Mouse (Mus musculus): ENCODE measurements around the gene Elovl3. TPM values are rescaled to one million over a fixed set of nuclear protein-coding genes. Genes with fewer than 3 reads are reported as not detected.
"Not testable (repeated sequence)": the region's sequence is repeated elsewhere in the genome, so short reads cannot be mapped to it uniquely, and the experiment has no call there.

The Elovl3 gene
- total RNA-seq, 2 experiments from 2014 or later: not detected

DNA sequence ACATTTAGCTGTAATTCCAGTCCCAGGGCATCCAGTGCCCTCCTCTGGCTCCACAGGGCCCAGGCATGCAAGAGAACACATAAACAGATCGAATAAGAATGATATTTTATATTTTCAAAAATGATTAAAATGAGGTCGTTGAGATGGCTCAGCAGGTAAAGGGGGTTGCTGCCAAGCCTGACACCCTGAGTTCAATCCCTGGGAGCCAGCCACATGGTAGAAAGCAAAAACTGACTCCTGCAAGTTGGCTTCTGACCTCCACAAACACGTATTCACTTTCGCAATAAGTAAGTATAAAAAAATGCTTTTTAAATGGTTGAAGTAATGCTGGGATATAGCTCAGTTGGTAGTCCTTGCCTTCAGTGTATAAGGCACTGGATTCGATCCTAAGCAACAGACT, 20.9 kb upstream of the Elovl3 start:
- no peak for DNase-seq (ENCODE audit: extremely low spot score in 1 of 2, low spot score in 2 of 2)
- no peak overlapping the region for H3K4me3 ChIP-seq
- TF ChIP-seq CTCF (IDR thresholded peaks at IDR 0.05): no peak

DNA sequence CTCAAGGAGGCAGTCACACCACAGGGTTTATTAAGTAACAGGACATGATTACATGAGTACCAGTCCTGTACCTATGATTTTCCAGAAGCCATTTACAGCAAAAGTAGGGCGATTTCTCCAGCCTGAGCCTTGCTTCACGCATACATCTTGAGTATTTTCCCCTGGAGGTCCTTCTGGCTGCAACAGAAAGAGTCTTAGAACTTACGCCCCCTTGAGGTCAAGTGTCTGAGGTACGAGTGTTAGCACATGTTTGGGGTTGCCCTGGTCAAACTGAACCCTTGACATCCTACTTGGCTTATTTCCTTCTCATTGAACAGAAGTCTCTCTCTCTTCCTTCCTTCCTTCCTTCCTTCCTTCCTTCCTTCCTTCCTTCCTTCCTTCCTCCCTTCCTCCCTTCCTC, 17.1 kb upstream of the Elovl3 start:
- intact Hi-C loops (cut with DNase I): no loop called here

More for the DNA sequence above, 20.9 kb upstream of the Elovl3 start:
- intact Hi-C loops (cut with DNase I): no loop called here
- no peak overlapping the region for H3K27ac ChIP-seq

DNA sequence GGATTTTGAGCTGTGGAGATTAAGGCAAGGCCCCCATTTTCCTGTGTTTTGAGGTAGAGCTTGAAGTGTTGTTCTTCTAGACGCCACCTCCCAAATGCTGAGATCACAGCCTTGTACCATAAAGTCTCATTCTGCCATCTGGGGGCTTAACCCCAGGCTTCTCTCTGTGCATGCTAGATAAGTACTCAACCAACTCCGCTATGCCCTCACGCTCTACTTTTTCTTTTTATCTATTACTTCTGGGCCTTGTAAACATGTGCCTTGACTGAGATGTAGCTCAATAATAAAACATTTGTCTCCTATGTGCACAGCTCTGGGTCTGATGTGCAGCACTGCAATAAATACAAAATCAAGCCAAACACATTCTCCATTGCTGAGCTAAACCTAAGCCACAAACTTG, 12.2 kb upstream of the Elovl3 start:
- no peak overlapping the region for H3K27ac ChIP-seq
- H3K4me3 ChIP-seq: no peak overlapping the region
- DNase-seq (ENCODE audit: extremely low spot score in 1 of 2, low spot score in 2 of 2): no peak
- intact Hi-C loops (cut with DNase I): no loop called here
- TF ChIP-seq CTCF (IDR thresholded peaks at IDR 0.05): no peak

More for the DNA sequence above, 17.1 kb upstream of the Elovl3 start:
- DNase-seq (ENCODE audit: extremely low spot score in 1 of 2, low spot score in 2 of 2): no peak
- Histone ChIP-seq H3K27ac (no peak overlapping the region), H3K4me3 (no peak overlapping the region)
- TF ChIP-seq CTCF (IDR thresholded peaks at IDR 0.05): no peak

DNA sequence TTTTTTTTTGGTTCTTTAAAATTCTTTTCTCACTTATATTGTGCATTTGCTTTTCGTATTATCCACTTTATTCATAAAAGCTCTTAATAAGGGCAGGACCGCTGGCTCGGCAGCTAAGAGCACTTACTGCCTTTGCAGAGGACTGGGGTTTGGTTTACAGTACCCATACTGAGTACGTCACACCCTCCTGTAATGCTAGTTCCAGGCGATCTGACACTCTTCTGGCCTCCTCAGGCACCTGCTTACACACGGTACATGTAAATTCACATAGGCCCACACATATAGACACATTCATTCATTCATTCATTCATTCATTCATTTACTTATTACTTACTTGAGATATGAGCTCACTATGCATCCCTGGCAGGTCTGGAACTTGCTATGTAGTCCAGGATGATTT, 10.8 kb upstream of the Elovl3 start:
- intact Hi-C loops (cut with DNase I): no loop called here
- Histone ChIP-seq H3K27ac (no peak overlapping the region), H3K4me3 (no peak overlapping the region)
- TF ChIP-seq CTCF (IDR thresholded peaks at IDR 0.05): no peak
- DNase-seq (ENCODE audit: extremely low spot score in 1 of 2, low spot score in 2 of 2): no peak

DNA sequence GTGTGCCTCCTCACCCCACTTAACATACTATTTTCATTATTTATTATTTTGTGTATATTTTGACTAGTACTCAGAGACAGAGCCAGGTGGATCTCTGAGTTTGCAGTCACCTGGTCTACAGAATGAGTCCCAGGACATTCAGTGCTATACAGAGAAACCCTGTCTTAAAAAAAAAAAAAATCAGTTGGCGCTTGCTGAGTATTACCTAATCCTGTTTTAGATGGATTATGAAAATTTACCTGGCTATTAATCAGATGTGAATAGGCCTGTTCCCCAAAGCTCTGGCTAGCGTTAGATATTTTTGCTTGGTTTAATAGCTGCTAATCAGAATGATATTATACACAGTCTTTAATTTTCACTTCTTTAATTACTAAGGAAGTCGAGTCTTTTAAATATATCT, 7.8 kb upstream of the Elovl3 start:
- Histone ChIP-seq H3K4me3 (no peak overlapping the region), H3K27ac (no peak overlapping the region)
- TF ChIP-seq CTCF (IDR thresholded peaks at IDR 0.05): no peak
- no peak for DNase-seq (ENCODE audit: extremely low spot score in 1 of 2, low spot score in 2 of 2)
- intact Hi-C loops (cut with DNase I): no loop called here

DNA sequence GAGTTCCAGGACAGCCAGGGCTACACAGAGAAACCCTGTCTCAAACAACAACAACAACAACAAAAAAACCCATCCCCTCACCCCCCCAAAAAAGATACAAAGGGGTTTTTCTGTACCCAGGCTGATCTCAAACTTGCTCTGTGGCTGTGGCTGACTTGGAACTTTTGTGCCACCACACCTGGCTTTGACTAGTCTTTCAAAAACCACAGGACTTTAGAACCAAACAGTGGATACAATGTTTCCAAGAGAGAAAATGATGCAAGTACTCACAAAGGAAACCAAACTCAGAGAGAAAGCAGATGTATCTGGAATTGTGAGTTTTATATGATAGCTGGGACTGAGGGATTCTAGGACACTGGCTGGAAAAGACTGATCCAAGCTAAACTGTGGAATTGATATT, 7.0 kb upstream of the Elovl3 start:
- Histone ChIP-seq H3K27ac (no peak overlapping the region), H3K4me3 (no peak overlapping the region)
- no peak for DNase-seq (ENCODE audit: extremely low spot score in 1 of 2, low spot score in 2 of 2)
- intact Hi-C loops (cut with DNase I): no loop called here
- TF ChIP-seq CTCF (IDR thresholded peaks at IDR 0.05): no peak

DNA sequence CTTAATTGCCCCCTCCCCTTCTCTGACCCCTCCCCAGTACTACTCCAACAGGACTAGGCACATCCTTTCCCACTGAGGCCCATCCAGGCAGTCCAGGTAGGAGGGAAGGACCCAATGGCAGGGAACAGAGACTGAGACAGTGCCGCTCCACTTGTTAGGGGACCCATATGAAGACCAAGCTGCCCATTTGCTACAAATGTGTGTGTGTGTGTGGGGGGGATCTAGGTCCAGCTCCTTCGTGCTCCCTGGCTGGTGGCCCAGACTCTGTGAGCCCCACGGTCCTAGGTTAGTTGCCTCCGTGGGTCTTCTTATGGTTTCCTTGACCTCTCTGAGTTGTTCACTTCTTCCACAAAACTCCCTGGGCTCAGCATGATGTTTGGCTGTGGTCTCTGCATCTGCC, 5.4 kb upstream of the Elovl3 start:
- TF ChIP-seq CTCF (IDR thresholded peaks at IDR 0.05): no peak
- Histone ChIP-seq H3K4me3 (no peak overlapping the region), H3K27ac (no peak overlapping the region)
- intact Hi-C loops (cut with DNase I): no loop called here
- no peak for DNase-seq (ENCODE audit: extremely low spot score in 1 of 2, low spot score in 2 of 2)

DNA sequence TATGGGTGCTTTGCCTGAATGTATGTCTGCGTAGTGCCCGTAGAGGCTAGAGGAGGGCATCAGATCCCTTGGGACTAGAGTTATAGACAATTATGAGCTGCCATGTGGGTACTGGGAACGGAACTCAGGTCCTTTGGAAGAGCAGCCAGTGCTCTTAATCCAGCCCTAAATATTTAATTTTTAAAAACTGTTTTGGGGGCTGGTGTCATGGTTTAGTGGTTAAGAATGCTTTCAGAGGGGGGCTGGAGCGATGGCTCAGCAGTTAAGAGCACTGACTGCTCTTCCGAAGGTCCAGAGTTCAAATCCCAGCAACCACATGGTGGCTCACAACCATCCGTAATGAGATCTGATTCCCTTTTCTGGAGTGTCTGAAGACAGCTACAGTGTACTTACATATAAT, 2.0 kb upstream of the Elovl3 start:
- DNase-seq (ENCODE audit: extremely low spot score in 1 of 2, low spot score in 2 of 2); H3K27ac ChIP-seq; H3K4me3 ChIP-seq; intact Hi-C loops (cut with DNase I): not testable (repeated sequence)

DNA sequence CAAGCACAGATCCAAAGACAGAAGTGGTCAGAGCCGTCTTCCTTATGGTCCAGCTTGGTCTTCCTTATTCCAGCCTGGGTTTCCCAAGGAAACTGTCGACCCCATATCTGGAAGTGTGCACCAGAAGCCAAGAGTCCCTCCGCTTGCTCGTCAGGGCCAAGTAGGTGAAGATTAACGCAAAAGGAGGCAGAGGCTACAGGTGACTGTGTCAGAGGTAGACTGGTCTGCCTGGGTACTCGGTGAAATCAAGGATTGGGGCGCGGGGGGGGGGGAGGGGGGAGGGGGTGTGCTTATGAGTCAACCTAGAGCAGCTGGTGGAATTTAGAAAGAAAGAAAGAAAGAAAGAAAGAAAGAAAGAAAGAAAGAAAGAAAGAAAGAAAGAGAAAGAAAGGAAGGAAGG, 414 bp upstream of the Elovl3 start:
- DNase-seq (ENCODE audit: extremely low spot score in 1 of 2, low spot score in 2 of 2): no peak
- H3K27ac ChIP-seq: no peak overlapping the region
- no peak overlapping the region for H3K4me3 ChIP-seq
- no peak for TF ChIP-seq CTCF (IDR thresholded peaks at IDR 0.05)
- intact Hi-C loops (cut with DNase I): no loop called here

DNA sequence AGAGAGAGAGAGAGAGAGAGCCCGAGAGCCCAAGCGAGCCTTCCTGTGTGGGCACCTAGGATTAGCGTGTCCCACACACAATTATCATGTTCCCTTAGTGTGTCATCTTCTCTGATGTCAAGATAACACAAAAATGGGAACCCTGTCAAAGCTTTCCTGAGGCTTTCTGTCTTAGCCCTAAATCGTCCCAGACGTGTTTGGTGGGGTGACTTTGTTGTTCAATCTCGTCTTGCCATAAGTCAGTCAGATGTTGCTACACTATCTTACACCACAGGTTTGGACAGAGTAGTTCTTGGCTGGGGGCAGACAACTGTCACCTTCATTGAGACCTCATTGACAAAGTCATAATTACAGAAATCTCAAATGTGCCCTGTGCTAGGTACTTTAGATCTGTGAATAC, 880 bp downstream of the Elovl3 start:
- H3K4me3 ChIP-seq: no peak overlapping the region
- no peak for DNase-seq (ENCODE audit: extremely low spot score in 1 of 2, low spot score in 2 of 2)
- TF ChIP-seq CTCF (IDR thresholded peaks at IDR 0.05): no peak
- intact Hi-C loops (cut with DNase I): no loop called here
- H3K27ac ChIP-seq: no peak overlapping the region

DNA sequence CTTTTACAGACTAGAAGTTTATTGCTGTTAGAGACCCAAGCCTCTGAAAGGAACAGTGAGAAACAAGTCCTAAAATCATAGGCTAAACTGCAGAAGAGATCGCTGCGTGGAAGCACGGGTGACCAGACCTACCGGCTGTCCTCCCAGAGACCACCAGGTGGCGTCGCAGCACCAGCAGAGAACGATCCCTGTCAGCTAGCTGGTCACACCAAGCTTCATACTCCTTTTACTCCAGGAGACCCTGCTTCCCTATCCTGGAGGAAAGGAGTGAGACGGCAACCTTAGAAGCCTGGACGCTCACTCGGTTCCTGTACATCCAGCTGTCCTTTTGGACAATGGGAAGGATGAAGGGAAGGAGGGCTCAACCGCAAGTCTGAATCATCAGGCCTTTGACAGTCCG, 3.6 kb downstream of the Elovl3 start:
- intact Hi-C loops (cut with DNase I): loop anchor here (1.0 to 2.0 kb wide), 2 partner anchors 119 to 174 kb away; no protein-coding TSS in a partner anchor
- H3K4me3 ChIP-seq: peak overlapping the region; percentile 60
- TF ChIP-seq CTCF (IDR thresholded peaks at IDR 0.05): peak; percentile 99
- H3K27ac ChIP-seq: no peak overlapping the region
- DNase-seq (ENCODE audit: extremely low spot score in 1 of 2, low spot score in 2 of 2): peak; percentile 89 to 93

DNA sequence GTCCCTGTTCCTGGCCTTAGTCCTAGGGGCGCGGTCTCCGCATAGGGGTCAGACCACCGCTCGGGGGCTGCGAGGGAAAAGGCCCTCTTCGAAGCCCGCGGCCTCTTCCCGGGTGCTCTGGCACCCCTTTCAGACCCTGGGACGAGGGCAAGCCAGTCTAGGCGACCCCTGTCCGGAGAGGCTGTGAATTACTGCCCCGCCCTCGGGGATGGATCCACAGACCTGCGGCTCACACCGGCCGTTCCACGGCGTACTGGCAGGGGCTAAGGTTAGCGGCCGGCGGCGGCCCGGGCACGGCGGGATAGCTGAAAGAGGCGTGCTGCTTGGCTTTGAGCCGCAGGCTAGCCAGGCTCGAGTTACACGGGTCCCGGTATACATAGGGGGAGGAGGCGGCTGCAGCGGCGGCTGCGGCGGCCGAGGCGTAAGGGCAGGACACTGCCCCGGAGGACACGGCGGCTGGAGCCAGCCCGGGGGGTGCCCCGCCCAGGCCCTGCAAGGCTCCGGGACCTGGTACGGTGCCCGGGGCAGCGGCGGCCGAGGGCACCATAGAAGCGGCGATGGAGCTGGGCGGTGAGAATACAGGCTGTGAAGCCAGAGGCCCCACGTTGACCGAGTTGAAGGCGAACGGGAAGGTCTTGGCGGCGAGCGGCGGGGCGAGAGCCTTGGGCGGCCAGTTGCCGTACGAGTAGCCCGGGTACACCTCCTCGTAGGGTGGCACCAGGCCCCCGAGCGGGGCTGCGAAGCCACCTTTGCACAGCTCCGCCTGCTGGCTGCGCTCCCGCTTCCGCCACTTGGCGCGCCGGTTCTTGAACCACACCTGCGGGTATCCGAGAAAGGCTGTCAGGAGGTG, 4.3 kb downstream of the Elovl3 start:
- intact Hi-C loops (cut with DNase I): loop anchor here (1.0 to 2.0 kb wide), 2 partner anchors 118 to 173 kb away; no protein-coding TSS in a partner anchor
- peak; percentile 33 to 46 for DNase-seq (ENCODE audit: extremely low spot score in 1 of 2, low spot score in 2 of 2)
- peak; percentile 35 for TF ChIP-seq CTCF (IDR thresholded peaks at IDR 0.05)
- no peak overlapping the region for H3K27ac ChIP-seq
- H3K4me3 ChIP-seq: peak overlapping the region; percentile 60

All from left cerebral cortex, adult 2 months (tissue).